Mouse (Mus musculus): ENCODE measurements around the gene Cstad. TPM values are rescaled to one million over a fixed set of nuclear protein-coding genes. Genes with fewer than 3 reads are reported as not detected.

Cstad gene
- polyA plus RNA-seq, 1 experiment from 2014 or later, result 2.1 TPM

GRCm38 (mm10) chr2:30592951-30593350, 1.9 kb upstream of the Cstad start:
- H3K9ac ChIP-seq (ENCODE audit: low read depth, low read length), result no peak overlapping the region
- ATAC-seq (replicated peaks; ENCODE audit: low FRiP score, low read depth) (no peak), DNase-seq (ENCODE audit: low spot score) (no peak)
- WGBS, result 87% methylated on average over 6 of the region's 6 CpGs
- H3K36me3 ChIP-seq (ENCODE audit: insufficient read depth, low read length), result no peaks in the 10 kb centered on the region
- H3K9me3 ChIP-seq (replicated peaks; ENCODE audit: low read length), result no peaks in the 10 kb centered on the region
- no peak overlapping the region for H3K4me2 ChIP-seq (ENCODE audit: low read length)
- TF ChIP-seq CTCF (IDR thresholded peaks at IDR 0.05; ENCODE audit: low read depth), result no peak
- peaks cover 12% of the 10 kb centered on the region for H3K4me1 ChIP-seq (replicated peaks; ENCODE audit: insufficient read depth, low read length)
- H3K27ac ChIP-seq, result no peak overlapping the region; the same call in 1 of the 2 replicates
- H3K4me3 ChIP-seq (replicated peaks; ENCODE audit: low read depth, low read length), result no peak overlapping the region
- H3K27me3 ChIP-seq (ENCODE audit: insufficient read depth, low read length), result no peaks in the 10 kb centered on the region

- H3K9ac ChIP-seq (ENCODE audit: low read depth, low read length), result peak overlapping the region; percentile 68; the same call in 1 of the 2 replicates
- 48% methylated on average over 13 of the region's 13 CpGs for WGBS
- DNase-seq (ENCODE audit: low spot score) (no peak), ATAC-seq (replicated peaks; ENCODE audit: low FRiP score, low read depth) (no peak)
- peaks cover 12% of the 10 kb centered on the region for H3K4me1 ChIP-seq (replicated peaks; ENCODE audit: insufficient read depth, low read length)
- no peaks in the 10 kb centered on the region for H3K36me3 ChIP-seq (ENCODE audit: insufficient read depth, low read length)
- no peak for TF ChIP-seq CTCF (IDR thresholded peaks at IDR 0.05; ENCODE audit: low read depth)
- H3K27me3 ChIP-seq (ENCODE audit: insufficient read depth, low read length), result no peaks in the 10 kb centered on the region
- H3K9me3 ChIP-seq (replicated peaks; ENCODE audit: low read length), result no peaks in the 10 kb centered on the region
- H3K27ac ChIP-seq, result peak overlapping the region; percentile 95
- no peak overlapping the region for H3K4me3 ChIP-seq (replicated peaks; ENCODE audit: low read depth, low read length)
- H3K4me2 ChIP-seq (ENCODE audit: low read length), result peak overlapping the region; percentile 67; the same call in 1 of the 2 replicates
Measured at GRCm38 (mm10) chr2:30593636-30594310, 1.1 kb upstream of the Cstad start.

DNA sequence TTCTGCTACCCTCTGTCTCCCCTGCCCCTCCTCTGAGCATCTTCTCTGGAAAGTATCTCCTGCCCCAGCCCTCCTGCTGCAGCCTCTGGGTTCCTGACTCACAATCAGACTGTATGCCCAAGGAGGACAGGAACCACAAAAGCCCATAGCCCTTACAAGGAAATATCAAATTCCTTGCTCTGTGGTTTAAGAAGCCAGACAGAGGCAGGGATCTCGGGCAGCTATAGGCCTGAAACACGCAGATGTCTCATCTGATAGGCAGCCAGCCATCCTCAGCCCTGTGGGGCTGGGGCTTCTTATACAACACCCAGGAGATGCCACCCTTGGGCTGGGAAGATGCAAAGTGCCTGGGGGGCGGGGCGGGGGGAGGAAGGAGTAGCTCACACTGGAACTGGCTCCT, 956 bp downstream of the Cstad start:
- H3K9ac ChIP-seq (ENCODE audit: low read depth, low read length), result no peak overlapping the region
- H3K4me1 ChIP-seq (replicated peaks; ENCODE audit: insufficient read depth, low read length), result peaks cover 26% of the 10 kb centered on the region
- TF ChIP-seq CTCF (IDR thresholded peaks at IDR 0.05; ENCODE audit: low read depth), result no peak
- 79% methylated on average over 4 of the region's 4 CpGs for WGBS
- DNase-seq (ENCODE audit: low spot score), result no peak
- no peaks in the 10 kb centered on the region for H3K27me3 ChIP-seq (ENCODE audit: insufficient read depth, low read length)
- H3K4me2 ChIP-seq (ENCODE audit: low read length), result peak overlapping the region; percentile 67
- no peaks in the 10 kb centered on the region for H3K9me3 ChIP-seq (replicated peaks; ENCODE audit: low read length)
- H3K4me3 ChIP-seq (replicated peaks; ENCODE audit: low read depth, low read length), result peak overlapping the region; percentile 47; the same call in 1 of the 2 replicates
- ATAC-seq (replicated peaks; ENCODE audit: low FRiP score, low read depth), result no peak
- H3K36me3 ChIP-seq (ENCODE audit: insufficient read depth, low read length), result no peaks in the 10 kb centered on the region
- peak overlapping the region; percentile 95; the same call in 1 of the 2 replicates for H3K27ac ChIP-seq

DNA sequence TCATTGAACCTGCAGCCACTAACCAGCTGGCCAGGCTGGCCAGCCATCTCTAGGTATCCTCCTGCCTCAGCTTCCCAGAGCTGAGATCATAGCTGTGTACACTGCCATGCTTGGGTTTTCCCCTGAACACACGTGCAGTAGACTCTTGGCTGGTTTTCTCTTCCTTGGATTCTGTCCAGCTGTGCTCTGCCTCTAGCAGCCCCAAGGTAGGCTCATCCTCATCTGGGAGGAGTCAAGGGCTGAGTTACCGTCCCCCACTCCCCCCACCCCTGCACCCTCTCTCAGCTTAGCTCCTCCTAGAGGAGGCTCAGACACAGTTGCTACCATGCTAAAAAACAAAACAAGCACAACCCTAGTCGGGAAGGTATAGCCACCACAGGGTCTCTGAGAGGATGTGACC, 4.8 kb downstream of the Cstad start:
- Histone ChIP-seq H3K4me1 (replicated peaks; ENCODE audit: insufficient read depth, low read length) (peaks cover 32% of the 10 kb centered on the region), H3K27ac (peak overlapping the region; percentile 93), H3K27me3 (ENCODE audit: insufficient read depth, low read length) (no peaks in the 10 kb centered on the region), H3K36me3 (ENCODE audit: insufficient read depth, low read length) (no peaks in the 10 kb centered on the region), H3K9ac (ENCODE audit: low read depth, low read length) (no peak overlapping the region), H3K9me3 (replicated peaks; ENCODE audit: low read length) (no peaks in the 10 kb centered on the region), H3K4me2 (ENCODE audit: low read length) (no peak overlapping the region), H3K4me3 (replicated peaks; ENCODE audit: low read depth, low read length) (no peak overlapping the region)
- no peak for ATAC-seq (replicated peaks; ENCODE audit: low FRiP score, low read depth)
- DNase-seq (ENCODE audit: low spot score), result no peak
- no peak for TF ChIP-seq CTCF (IDR thresholded peaks at IDR 0.05; ENCODE audit: low read depth)
- 53% methylated on average over 3 of the region's 3 CpGs for WGBS

GRCm38 (mm10) chr2:30600291-30600690, 5.5 kb downstream of the Cstad start:
- Histone ChIP-seq H3K36me3 (ENCODE audit: insufficient read depth, low read length) (no peaks in the 10 kb centered on the region), H3K9ac (ENCODE audit: low read depth, low read length) (peak overlapping the region; percentile 49), H3K4me1 (replicated peaks; ENCODE audit: insufficient read depth, low read length) (peaks cover 38% of the 10 kb centered on the region), H3K4me3 (replicated peaks; ENCODE audit: low read depth, low read length) (no peak overlapping the region), H3K9me3 (replicated peaks; ENCODE audit: low read length) (no peaks in the 10 kb centered on the region), H3K4me2 (ENCODE audit: low read length) (peak overlapping the region; percentile 39), H3K27me3 (ENCODE audit: insufficient read depth, low read length) (no peaks in the 10 kb centered on the region), H3K27ac (peak overlapping the region; percentile 93)
- peak; percentile 56 for DNase-seq (ENCODE audit: low spot score)
- ATAC-seq (replicated peaks; ENCODE audit: low FRiP score, low read depth), result peak; percentile 48; the same call in 1 of the 2 replicates
- no peak for TF ChIP-seq CTCF (IDR thresholded peaks at IDR 0.05; ENCODE audit: low read depth)
- WGBS, result 7% methylated on average over 9 of the region's 9 CpGs

DNA sequence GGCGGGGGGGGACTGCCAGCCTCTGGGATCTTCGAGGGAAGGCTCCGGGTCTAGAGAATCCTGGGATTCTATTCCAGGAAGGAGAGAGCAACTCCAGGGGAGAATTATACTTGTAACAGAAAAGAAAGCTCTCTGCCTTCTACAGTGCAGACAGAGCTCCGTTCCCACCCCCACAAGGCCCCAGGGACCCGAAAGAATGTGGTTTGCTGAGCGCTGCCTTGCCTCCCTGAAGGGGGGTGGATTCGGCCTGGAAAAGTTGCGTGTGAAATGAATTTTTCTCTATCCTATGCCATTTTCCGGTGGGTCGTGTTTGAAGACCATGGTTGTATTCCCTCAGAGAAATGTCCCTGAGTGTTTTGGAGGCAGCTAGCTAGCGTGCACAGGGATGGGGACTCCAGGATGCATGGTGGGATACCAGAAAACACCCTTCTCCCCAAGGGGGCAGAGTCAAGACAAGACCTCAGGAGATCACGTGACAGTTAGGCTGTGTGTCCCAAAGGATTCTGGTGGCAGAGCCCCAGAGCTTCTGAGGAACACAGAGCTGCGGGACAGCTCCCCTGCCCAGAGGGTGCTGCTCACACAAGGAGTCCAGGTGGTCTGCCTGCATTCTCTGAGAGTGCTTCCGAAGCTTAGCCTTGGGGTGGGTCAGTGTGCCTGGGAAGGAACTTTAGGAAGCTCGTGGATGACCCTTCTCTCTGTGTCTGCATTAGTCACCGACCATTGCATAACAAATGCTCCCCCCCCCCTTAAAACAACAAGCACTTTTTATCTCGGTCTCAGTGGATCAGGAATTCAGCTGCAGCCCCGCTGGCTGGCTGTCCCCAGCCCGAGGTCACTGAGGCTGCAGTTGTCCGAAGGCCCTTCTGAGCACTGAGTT, 6.4 kb downstream of the Cstad start:
- Histone ChIP-seq H3K36me3 (ENCODE audit: insufficient read depth, low read length) (no peaks in the 10 kb centered on the region), H3K9ac (ENCODE audit: low read depth, low read length) (peak overlapping the region; percentile 49; the same call in 1 of the 2 replicates), H3K4me3 (replicated peaks; ENCODE audit: low read depth, low read length) (no peak overlapping the region), H3K4me1 (replicated peaks; ENCODE audit: insufficient read depth, low read length) (peaks cover 44% of the 10 kb centered on the region), H3K4me2 (ENCODE audit: low read length) (peak overlapping the region; percentile 39), H3K27me3 (ENCODE audit: insufficient read depth, low read length) (no peaks in the 10 kb centered on the region), H3K27ac (peak overlapping the region; percentile 93), H3K9me3 (replicated peaks; ENCODE audit: low read length) (no peaks in the 10 kb centered on the region)
- WGBS, result 9% methylated on average over 19 of the region's 20 CpGs
- ATAC-seq (replicated peaks; ENCODE audit: low FRiP score, low read depth) (no peak), DNase-seq (ENCODE audit: low spot score) (peak; percentile 91)
- no peak; the same call in 1 of the 2 replicates for TF ChIP-seq CTCF (IDR thresholded peaks at IDR 0.05; ENCODE audit: low read depth)

Measured in kidney, postnatal 0 days (tissue).